Mouse (Mus musculus) spleen, adult 2 months (tissue): Measurements from ENCODE around the gene Gpr15. TPM values are rescaled to one million over a fixed set of nuclear protein-coding genes. Genes with fewer than 3 reads are reported as not detected.

Experiments used
- DNase-seq, 2 experiments: peaks; one replicate each; pipeline versions ENCODE4 v3.0.0 to v3.0.0-alpha.2; 2012 to 2021; ENCODE audit warnings: low spot score in 2 of 2, low read depth in 1 of 2
- H3K27ac ChIP-seq: fragments of 200-500 bp; 2 replicates; pipeline ENCODE4 v1.5.1; 2012; ENCODE audit warnings: low read length, inconsistent platforms; ENCODE audit not compliant: insufficient read depth
- H3K27me3 ChIP-seq: fragments of 200-500 bp; 2 replicates; pipeline ENCODE4 v1.6.1; 2012; ENCODE audit warnings: mild to moderate bottlenecking, moderate library complexity, low read length, inconsistent platforms; ENCODE audit not compliant: control insufficient read depth, insufficient read depth
- H3K36me3 ChIP-seq: fragments of 200-500 bp; 2 replicates; pipeline ENCODE4 v1.6.1; 2012; ENCODE audit warnings: mild to moderate bottlenecking, low read length, inconsistent platforms; ENCODE audit not compliant: control insufficient read depth, insufficient read depth
- H3K4me1 ChIP-seq: fragments of 200-500 bp; 2 replicates; pipeline ENCODE4 v1.6.1; 2011; ENCODE audit warnings: inconsistent platforms; ENCODE audit not compliant: control insufficient read depth, insufficient read depth, insufficient read length
- H3K4me3 ChIP-seq: fragments of 200-500 bp; 2 replicates; pipeline ENCODE4 v1.5.1; 2011; ENCODE audit warnings: mild to moderate bottlenecking, inconsistent platforms; ENCODE audit not compliant: insufficient read depth, insufficient read length; ENCODE audit errors: extremely low read depth
- CTCF ChIP-seq: fragments of 200-500 bp; IDR thresholded peaks from 2 replicates; pipeline ENCODE4 v1.5.1; 2011; ENCODE audit warnings: mild to moderate bottlenecking, inconsistent platforms; ENCODE audit not compliant: insufficient read depth, insufficient read length, insufficient replicate concordance; ENCODE audit errors: extremely low read depth
- POLR2A ChIP-seq: fragments of 200-500 bp; IDR thresholded peaks from 2 replicates; pipeline ENCODE4 v1.6.1; 2011; ENCODE audit warnings: low read depth, low read length, inconsistent platforms
- WGBS: fragments of 180-500 bp; shearing (Covaris S2); methylation state at CpG from one replicate; pipeline ENCODE4 v1.1.7; 2018; 5-methylcytosine and 5-hydroxymethylcytosine counted together
- polyA plus RNA-seq: library from polyadenylated mRNA; depleted of rRNA; stranded (reverse); fragments of >200 nt; gene quantifications from 2 replicates; pipeline ENCODE4 v1.2.3, GENCODE M21; 2012

The Gpr15 gene
- polyA plus RNA-seq, 1 experiment, result 0.70 TPM

DNA sequence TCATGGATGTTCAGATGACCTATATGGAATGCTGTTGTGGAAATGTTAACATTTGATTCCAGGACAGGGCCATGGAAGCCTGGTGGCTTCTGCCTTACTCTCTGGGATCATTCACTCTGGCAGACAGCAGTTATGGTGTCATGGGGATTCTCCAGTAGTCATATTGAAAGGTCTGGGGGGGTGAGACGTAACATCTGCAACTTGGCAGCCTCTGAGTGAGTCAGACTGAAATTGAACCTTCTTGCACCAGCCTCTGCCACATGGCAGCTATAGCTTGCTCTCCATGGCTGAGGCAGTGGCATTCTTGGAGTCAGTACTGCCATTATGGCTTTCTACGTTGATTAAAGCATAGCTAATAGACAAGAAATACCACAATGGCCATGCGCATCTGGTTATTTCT is 22.1 kb downstream of the Gpr15 start:
- Histone ChIP-seq H3K36me3 (no peaks in the 10 kb centered on the region), H3K4me3 (no peak overlapping the region), H3K4me1 (peaks cover 2% of the 10 kb centered on the region; the same call in 1 of the 2 replicates), H3K27ac (no peak overlapping the region), H3K27me3 (no peaks in the 10 kb centered on the region)
- DNase-seq, result no peak
- 83% methylated on average over 3 of the region's 3 CpGs for WGBS
- TF ChIP-seq POLR2A (no peak), CTCF (no peak)

DNA sequence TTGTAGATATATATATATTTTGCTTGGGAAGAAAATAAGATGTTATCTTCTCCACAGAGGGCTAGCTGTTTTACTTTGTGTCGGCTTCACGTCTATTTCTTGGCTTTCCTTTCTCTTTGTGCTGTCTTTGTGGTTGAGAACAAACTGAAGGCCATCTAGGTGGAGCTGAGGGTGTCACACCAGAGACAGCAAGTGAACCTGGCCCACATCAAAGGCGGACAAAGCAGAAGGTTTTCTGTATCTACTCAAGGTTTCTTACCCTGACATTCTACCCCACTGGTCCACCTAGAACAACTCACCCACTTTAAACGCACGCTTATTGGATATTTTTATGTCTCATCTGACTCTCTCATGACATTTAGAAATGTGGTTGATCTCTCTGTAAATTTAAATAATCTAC is 24.8 kb downstream of the Gpr15 start:
- Histone ChIP-seq H3K4me3 (no peak overlapping the region), H3K4me1 (0 out of 2 replicates have a peak, but pooled peaks cover 2% of the 10 kb centered on the region), H3K36me3 (no peaks in the 10 kb centered on the region), H3K27ac (no peak overlapping the region), H3K27me3 (no peaks in the 10 kb centered on the region)
- no peak for DNase-seq
- WGBS, result 80% methylated on average over 5 of the region's 5 CpGs
- TF ChIP-seq CTCF (no peak), POLR2A (no peak)

DNA sequence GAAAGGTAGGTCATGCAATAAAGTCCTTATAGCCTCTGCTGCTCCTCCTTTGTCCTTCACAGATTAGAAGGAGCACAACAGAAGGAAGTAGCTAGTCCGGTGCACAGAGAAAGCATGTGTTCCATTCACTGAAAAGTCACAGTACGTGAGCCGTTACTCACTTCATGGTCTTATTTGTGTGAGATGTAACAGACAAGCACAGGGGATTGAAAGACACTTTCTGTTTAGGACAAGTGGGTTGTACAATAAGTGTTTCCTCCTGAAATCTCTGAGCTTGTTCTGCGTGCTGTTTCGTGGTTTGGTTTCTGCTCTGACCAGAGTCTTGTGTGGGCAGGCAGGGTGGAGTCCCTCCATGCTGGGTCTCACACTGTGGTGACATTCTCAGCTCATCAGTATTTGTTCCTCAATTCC is 28.5 kb downstream of the Gpr15 start:
- H3K4me1 ChIP-seq, result peaks cover 6% of the 10 kb centered on the region; the same call in 1 of the 2 replicates
- TF ChIP-seq CTCF (no peak), POLR2A (no peak)
- no peaks in the 10 kb centered on the region for H3K27me3 ChIP-seq
- peak overlapping the region; percentile 75 for H3K27ac ChIP-seq
- no peak overlapping the region for H3K4me3 ChIP-seq
- 5% methylated on average over 5 of the region's 5 CpGs for WGBS
- DNase-seq, result peak; percentile 28 to 40
- H3K36me3 ChIP-seq, result no peaks in the 10 kb centered on the region

DNA sequence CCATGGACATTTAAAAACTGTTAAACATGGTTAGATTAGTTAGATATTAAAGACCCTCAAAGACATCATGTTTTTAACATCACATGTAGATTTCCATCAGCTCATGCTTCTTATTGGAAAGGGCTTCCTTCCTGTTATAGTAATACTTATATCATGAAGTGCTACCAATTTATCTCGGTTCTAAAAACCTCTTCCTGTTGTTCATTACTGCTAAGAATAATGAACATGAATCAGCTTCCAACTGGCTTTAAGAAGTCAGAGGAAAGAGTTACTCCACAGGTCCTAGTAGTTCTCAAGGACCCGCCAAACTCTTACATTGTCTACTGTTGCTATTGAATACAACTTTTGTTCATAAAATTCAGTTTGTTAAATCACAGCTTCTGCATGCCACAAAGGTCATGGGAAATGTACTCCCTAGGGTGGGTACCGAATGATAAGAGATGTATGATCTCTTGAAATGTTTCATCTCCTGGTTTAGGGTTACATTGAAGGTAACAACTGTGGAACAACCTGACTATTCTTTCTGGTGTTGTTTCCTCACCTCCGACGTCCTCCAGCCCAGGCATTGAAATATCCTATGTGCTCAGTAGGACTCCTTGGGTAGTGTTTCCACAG is 29.2 kb downstream of the Gpr15 start:
- whole genome bisulfite sequencing, result 57% methylated on average over 5 of the region's 5 CpGs
- TF ChIP-seq POLR2A (no peak), CTCF (no peak)
- Histone ChIP-seq H3K36me3 (no peaks in the 10 kb centered on the region), H3K27me3 (no peaks in the 10 kb centered on the region), H3K27ac (peak overlapping the region; percentile 28; the same call in 1 of the 2 replicates), H3K4me3 (no peak overlapping the region), H3K4me1 (peaks cover 8% of the 10 kb centered on the region; the same call in 1 of the 2 replicates)
- no peak for DNase-seq

DNA sequence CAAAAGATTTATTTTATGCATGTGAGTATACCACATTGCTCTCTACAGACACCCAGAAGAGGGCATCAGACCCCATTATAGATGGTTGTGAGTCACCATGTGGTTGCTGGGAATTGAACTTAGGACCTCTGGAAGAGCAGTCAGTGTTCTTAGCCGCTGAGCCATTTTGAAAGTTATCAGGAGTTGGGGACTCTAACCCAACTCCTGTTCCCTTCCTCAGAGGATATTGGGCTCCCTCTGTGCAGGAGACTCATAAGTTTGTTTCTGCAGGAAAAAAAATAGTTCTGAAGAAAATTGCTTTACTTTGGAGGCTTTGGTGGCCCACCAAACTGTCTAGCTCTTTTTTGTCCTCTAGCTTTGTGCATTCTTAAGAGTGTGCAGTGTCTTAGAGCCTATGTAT is 30.3 kb downstream of the Gpr15 start:
- no peak overlapping the region for H3K27ac ChIP-seq
- WGBS, result 98% methylated on average over 1 of the region's 1 CpGs
- H3K4me1 ChIP-seq, result peaks cover 6% of the 10 kb centered on the region; the same call in 1 of the 2 replicates
- no peaks in the 10 kb centered on the region for H3K36me3 ChIP-seq
- no peaks in the 10 kb centered on the region for H3K27me3 ChIP-seq
- no peak for TF ChIP-seq CTCF
- TF ChIP-seq POLR2A, result no peak
- no peak overlapping the region for H3K4me3 ChIP-seq
- DNase-seq, result no peak

DNA sequence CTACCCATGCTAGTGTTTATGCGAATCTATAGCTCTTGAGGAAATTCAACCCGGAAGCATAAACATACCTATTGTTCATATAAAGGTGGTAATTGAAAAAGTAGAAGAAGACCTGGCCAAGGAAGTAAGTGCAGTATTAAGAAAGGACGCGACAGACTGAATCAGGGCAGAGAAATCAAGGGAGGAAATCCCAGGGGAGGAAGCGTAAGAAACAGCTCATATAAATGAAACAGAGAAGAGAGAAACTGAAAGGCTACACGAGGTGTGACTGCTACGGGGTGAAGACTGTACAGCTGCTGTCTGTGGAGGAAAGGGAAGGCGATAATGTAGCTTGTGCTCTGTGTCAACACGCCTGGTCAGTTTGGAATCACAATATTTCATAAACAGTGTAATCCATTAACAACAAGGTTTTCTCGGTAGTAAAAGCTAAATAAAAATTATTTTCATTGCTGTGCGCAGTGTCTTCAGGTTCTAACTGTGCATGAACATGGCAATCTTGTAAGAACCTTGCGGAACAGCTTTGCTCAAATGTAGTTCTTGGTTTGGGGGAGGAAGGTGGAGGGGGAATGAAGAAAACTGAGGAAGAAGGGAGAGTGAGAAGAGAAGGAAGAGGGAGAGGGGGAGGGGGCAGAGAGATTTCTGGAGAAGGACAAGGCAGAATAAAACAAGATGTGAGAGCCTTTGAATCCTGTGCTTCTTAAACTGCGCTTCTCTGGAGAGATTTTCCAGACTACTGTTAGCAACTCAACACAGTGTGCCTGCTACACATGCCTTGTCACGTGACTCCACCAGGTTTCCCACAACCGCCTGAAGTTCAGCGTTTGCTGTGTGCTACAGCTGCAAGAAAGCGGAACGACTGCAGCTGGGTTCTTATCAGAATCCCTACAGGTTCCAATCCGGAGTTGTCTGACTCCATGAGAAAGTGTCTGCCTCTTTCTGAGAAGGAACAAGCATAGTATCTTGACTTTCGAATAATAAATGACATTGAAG is 33.0 kb downstream of the Gpr15 start:
- no peaks in the 10 kb centered on the region for H3K36me3 ChIP-seq
- H3K27ac ChIP-seq, result peak overlapping the region; percentile 16; the same call in 1 of the 2 replicates
- H3K4me3 ChIP-seq, result no peak overlapping the region; the same call in 1 of the 2 replicates
- DNase-seq, result peak; percentile 21 to 36
- peaks cover 6% of the 10 kb centered on the region; the same call in 1 of the 2 replicates for H3K4me1 ChIP-seq
- no peak for TF ChIP-seq POLR2A
- no peak for TF ChIP-seq CTCF
- 34% methylated on average over 20 of the region's 20 CpGs for WGBS
- H3K27me3 ChIP-seq, result no peaks in the 10 kb centered on the region

DNA sequence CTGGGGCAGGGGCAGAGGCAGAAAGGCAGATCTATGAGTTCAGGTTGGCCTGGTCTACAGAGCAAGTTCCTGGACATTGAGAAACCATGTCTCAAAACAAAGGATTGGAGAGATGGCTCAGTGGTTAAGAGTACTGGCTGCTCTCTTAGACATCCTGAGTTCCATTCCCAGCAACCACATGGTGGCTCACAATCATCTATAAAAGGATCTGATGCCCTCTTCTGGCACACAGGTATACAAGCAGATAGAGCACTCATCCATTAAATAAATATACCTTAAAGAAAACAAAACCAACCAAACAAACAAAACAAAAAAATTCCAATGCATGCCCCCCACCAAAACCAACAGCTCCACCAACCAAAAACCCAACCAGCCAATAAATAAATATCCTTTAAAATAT is 34.3 kb downstream of the Gpr15 start:
- peaks cover 6% of the 10 kb centered on the region; the same call in 1 of the 2 replicates for H3K4me1 ChIP-seq
- TF ChIP-seq POLR2A (no peak), CTCF (no peak)
- H3K27ac ChIP-seq, result no peak overlapping the region
- peaks cover 2% of the 10 kb centered on the region; the same call in 1 of the 2 replicates for H3K36me3 ChIP-seq
- H3K27me3 ChIP-seq, result no peaks in the 10 kb centered on the region
- no peak for DNase-seq
- no peak overlapping the region for H3K4me3 ChIP-seq
